Mouse (Mus musculus): ENCODE data around the gene Serpinc1.

DNA sequence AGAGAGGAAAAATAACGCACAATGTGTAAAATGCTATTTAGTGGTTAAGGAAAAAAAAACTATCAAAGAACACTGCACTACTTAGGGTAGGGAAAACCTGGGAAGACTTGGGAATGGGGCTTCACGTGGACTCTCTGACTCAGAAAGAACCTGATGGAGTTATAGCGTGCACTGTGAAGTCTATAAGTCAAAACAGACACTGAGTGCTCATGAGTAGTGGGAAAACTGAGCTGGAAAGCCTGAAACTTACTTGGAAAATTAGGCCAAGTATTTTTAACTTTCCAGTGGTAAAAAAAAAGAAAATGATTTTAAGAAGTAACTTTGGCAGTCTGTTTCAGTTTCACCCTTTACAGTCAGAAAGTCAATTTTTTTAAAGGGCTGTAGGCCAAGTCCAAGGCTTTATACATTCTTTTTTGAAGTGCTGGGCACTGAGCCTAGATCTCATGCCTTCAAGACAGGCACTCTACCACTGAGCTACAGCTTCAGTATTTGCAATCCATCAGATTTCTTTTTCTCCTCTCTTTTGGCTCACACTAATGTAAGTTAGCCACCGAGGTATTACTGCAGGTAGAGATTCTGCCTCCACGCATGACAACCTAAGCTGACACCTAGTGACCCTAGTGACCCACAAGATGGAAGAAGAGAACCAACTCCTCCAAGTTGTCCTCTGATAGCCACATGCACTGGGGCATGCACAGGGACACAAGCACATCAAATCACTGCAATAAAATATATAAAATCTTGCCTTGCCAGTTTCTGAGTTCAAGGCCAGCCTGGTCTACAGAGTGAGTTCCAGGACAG lies 47.2 kb downstream of the Serpinc1 start:
- TF ChIP-seq CTCF (IDR thresholded peaks at IDR 0.05; ENCODE audit: low read depth, low read length) = no peak
- no peak for TF ChIP-seq POLR2A (IDR thresholded peaks at IDR 0.05; ENCODE audit: insufficient read depth, low read length)

Measured in ES-Bruce4 (cell line).